Mouse (Mus musculus) heart, embryonic 15.5 days (tissue): ENCODE results near the gene Ankrd50. TPM values are rescaled to one million over a fixed set of nuclear protein-coding genes. Genes with fewer than 3 reads are reported as not detected.

Experiments
- ATAC-seq: fragments of 200-750 bp; cut with Nextera tagmentation; replicated peaks from 2 replicates; pipeline ENCODE4 v1.8.0; 2017; ENCODE audit warnings: low read depth, moderate TSS enrichment; ENCODE audit not compliant: insufficient number of reproducible peaks, insufficient read depth, low FRiP score
- H3K27ac ChIP-seq: fragments of 300-500 bp; sonication (generic); 2 replicates; pipeline ENCODE4 v1.5.1; 2015; ENCODE audit warnings: mild to moderate bottlenecking, inconsistent platforms
- H3K27me3 ChIP-seq: fragments of 300-500 bp; sonication (generic); 2 replicates; pipeline ENCODE4 v1.6.1; 2015; ENCODE audit warnings: inconsistent platforms
- H3K36me3 ChIP-seq: fragments of 300-500 bp; sonication (generic); 2 replicates; pipeline ENCODE4 v1.6.1; 2015; ENCODE audit warnings: mild to moderate bottlenecking, inconsistent platforms
- H3K4me1 ChIP-seq: fragments of 300-500 bp; sonication (generic); replicated peaks from 2 replicates; pipeline ENCODE4 v1.6.1; 2015; ENCODE audit warnings: inconsistent platforms
- H3K4me2 ChIP-seq: fragments of 300-500 bp; sonication (generic); 2 replicates; pipeline ENCODE4 v1.6.1; 2015; ENCODE audit warnings: inconsistent platforms, mild to moderate bottlenecking, moderate library complexity
- H3K4me3 ChIP-seq: fragments of 300-500 bp; sonication (generic); 2 replicates; pipeline ENCODE4 v1.5.1; 2015; ENCODE audit warnings: mild to moderate bottlenecking, inconsistent platforms
- H3K9ac ChIP-seq: fragments of 300-500 bp; sonication (generic); 2 replicates; pipeline ENCODE4 v1.6.1; 2015; ENCODE audit warnings: mild to moderate bottlenecking, inconsistent platforms
- H3K9me3 ChIP-seq: fragments of 300-500 bp; sonication (generic); replicated peaks from 2 replicates; pipeline ENCODE4 v1.6.1; 2016; ENCODE audit warnings: inconsistent platforms
- WGBS: fragments of 180-500 bp; shearing (Covaris S2); methylation state at CpG from one replicate; pipeline ENCODE4 v1.1.7; 2015; ENCODE audit warnings: mixed read lengths; 5-methylcytosine and 5-hydroxymethylcytosine counted together
- polyA plus RNA-seq: library from polyadenylated mRNA; unstranded; fragments of >200 nt; fragmentation: Nextera tagmentation; extraction: Ambion mirVana; gene quantifications from 2 replicates; pipeline ENCODE4 v1.2.1, GENCODE M21; 2015

The Ankrd50 gene
- polyA plus RNA-seq, 1 experiment from 2014 or later = 15.1 TPM

DNA sequence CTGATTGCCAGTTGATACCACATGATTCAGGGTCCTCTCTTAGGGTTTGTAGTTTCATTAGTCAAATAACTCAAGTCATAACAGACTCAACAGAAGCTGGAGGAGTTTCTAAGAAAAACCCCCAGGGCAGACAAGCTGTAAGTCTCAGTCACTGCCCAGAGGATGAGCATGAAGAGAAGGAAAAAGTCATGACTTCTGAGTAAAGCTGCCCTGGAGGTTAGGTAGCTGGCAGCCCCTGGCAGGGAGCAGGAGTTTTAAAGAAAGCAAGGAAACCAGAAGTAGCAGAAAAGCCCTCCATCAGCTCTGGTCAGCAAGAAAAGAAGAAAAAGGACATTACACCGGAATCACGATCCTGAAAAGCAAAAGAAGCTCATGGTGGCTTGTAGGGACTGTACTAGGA is 50.2 kb downstream of the Ankrd50 start:
- ATAC-seq = no peak
- no peaks in the 10 kb centered on the region for H3K27me3 ChIP-seq
- no peaks in the 10 kb centered on the region for H3K9me3 ChIP-seq
- H3K27ac ChIP-seq = no peak overlapping the region
- H3K4me3 ChIP-seq = no peak overlapping the region
- no peaks in the 10 kb centered on the region for H3K36me3 ChIP-seq
- no peak overlapping the region for H3K4me2 ChIP-seq
- WGBS = 88% methylated on average over 2 of the region's 2 CpGs
- peaks cover 2% of the 10 kb centered on the region; the same call in 1 of the 2 replicates for H3K4me1 ChIP-seq
- H3K9ac ChIP-seq = no peak overlapping the region

- Histone ChIP-seq H3K36me3 (no peaks in the 10 kb centered on the region), H3K27ac (no peak overlapping the region), H3K4me1 (peaks cover 2% of the 10 kb centered on the region; the same call in 1 of the 2 replicates), H3K4me2 (no peak overlapping the region), H3K4me3 (no peak overlapping the region), H3K9ac (no peak overlapping the region), H3K27me3 (no peaks in the 10 kb centered on the region), H3K9me3 (no peaks in the 10 kb centered on the region)
- no peak for ATAC-seq
- WGBS = 27% methylated on average over 11 of the region's 11 CpGs
Measured at GRCm38 (mm10) chr3:38433495-38434464, 50.9 kb downstream of the Ankrd50 start.

DNA sequence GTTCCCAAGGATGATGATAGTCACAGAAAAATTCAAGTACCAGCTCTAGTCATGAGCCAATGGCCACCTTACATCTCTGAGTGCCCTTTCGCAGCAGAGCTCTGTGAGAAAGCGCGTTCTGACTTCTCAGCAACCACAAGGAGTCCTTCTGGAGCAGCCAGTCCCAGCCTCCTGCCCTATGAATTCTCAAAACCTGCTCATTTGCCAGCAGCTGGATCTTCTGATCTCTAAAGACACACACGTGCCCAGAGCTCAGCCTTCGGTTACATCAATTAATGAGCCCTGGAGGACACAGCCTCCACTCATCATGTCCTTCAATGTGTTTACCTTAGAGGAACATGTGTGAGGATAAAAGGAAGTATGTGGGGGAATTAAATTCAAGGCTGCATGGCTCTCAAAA is 53.2 kb downstream of the Ankrd50 start:
- no peak overlapping the region for H3K4me2 ChIP-seq
- no peak for ATAC-seq
- H3K27ac ChIP-seq = no peak overlapping the region
- 86% methylated on average over 5 of the region's 5 CpGs for WGBS
- H3K27me3 ChIP-seq = no peaks in the 10 kb centered on the region
- no peak overlapping the region for H3K4me3 ChIP-seq
- peaks cover 2% of the 10 kb centered on the region; the same call in 1 of the 2 replicates for H3K4me1 ChIP-seq
- H3K9ac ChIP-seq = no peak overlapping the region
- H3K36me3 ChIP-seq = no peaks in the 10 kb centered on the region
- H3K9me3 ChIP-seq = no peaks in the 10 kb centered on the region

DNA sequence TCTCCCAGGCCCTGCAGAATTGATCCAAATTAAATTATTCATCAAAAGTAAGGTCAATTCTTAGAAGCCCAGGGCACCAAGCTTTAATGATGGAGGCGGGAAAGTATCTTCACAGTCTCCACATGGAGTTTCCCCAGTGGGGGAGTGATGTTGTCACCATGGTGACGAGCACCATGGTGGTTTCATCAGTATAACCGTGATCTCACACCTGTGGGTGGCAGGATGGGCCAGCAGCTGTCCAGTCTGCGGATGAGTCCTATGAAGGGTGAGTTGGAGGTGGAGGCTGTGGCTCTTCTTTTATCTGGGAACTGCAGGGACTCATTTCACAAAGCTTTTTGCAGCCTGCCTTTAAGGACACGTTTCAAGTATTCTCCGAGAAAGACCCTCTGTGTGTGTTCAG is 53.6 kb downstream of the Ankrd50 start:
- 84% methylated on average over 6 of the region's 6 CpGs for WGBS
- Histone ChIP-seq H3K4me2 (no peak overlapping the region), H3K36me3 (no peaks in the 10 kb centered on the region), H3K9ac (no peak overlapping the region), H3K27me3 (no peaks in the 10 kb centered on the region), H3K27ac (no peak overlapping the region), H3K9me3 (no peaks in the 10 kb centered on the region), H3K4me3 (no peak overlapping the region), H3K4me1 (peaks cover 2% of the 10 kb centered on the region; the same call in 1 of the 2 replicates)
- ATAC-seq = no peak

DNA sequence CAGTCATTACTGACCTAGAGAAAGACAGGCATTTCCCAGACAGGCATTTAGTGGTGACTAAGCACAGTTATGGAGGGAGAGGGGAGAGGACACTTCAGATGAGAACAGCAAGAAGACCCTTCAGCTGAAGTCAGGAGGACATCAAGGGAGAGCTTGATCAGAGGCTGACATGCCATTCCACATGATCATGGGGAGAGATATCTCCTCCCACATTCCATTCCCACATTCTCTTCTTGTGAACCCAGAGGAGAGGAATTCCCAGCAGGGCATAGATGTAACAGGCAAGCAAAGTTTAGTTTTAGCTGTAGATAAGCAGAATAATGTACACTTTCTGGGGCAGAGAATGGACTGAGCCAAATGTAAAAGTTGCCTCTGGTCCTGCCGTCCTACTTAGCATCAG is 57.4 kb downstream of the Ankrd50 start:
- Histone ChIP-seq H3K9ac (no peak overlapping the region), H3K9me3 (no peaks in the 10 kb centered on the region), H3K27ac (no peak overlapping the region), H3K36me3 (no peaks in the 10 kb centered on the region), H3K4me2 (no peak overlapping the region), H3K4me3 (no peak overlapping the region), H3K27me3 (no peaks in the 10 kb centered on the region), H3K4me1 (no peaks in the 10 kb centered on the region)
- WGBS = 43% methylated on average over 1 of the region's 1 CpGs
- no peak for ATAC-seq

GRCm38 (mm10) chr3:38423966-38424365 is 60.7 kb downstream of the Ankrd50 start:
- 0 out of 2 replicates have a peak, but pooled peaks have one; percentile 43 for ATAC-seq
- 42% methylated on average over 4 of the region's 4 CpGs for WGBS

GRCm38 (mm10) chr3:38419896-38420295 is 64.7 kb downstream of the Ankrd50 start:
- Histone ChIP-seq H3K27ac (no peak overlapping the region), H3K9ac (no peak overlapping the region), H3K4me2 (no peak overlapping the region), H3K9me3 (no peaks in the 10 kb centered on the region), H3K4me1 (no peaks in the 10 kb centered on the region), H3K36me3 (no peaks in the 10 kb centered on the region), H3K4me3 (no peak overlapping the region), H3K27me3 (no peaks in the 10 kb centered on the region)
- ATAC-seq = no peak
- 79% methylated on average over 3 of the region's 3 CpGs for WGBS

More at GRCm38 (mm10) chr3:38423966-38424365, 60.7 kb downstream of the Ankrd50 start:
- Histone ChIP-seq H3K4me3 (no peak overlapping the region), H3K36me3 (no peaks in the 10 kb centered on the region), H3K9ac (no peak overlapping the region), H3K4me2 (no peak overlapping the region), H3K27me3 (no peaks in the 10 kb centered on the region), H3K9me3 (no peaks in the 10 kb centered on the region), H3K27ac (no peak overlapping the region), H3K4me1 (no peaks in the 10 kb centered on the region)

DNA sequence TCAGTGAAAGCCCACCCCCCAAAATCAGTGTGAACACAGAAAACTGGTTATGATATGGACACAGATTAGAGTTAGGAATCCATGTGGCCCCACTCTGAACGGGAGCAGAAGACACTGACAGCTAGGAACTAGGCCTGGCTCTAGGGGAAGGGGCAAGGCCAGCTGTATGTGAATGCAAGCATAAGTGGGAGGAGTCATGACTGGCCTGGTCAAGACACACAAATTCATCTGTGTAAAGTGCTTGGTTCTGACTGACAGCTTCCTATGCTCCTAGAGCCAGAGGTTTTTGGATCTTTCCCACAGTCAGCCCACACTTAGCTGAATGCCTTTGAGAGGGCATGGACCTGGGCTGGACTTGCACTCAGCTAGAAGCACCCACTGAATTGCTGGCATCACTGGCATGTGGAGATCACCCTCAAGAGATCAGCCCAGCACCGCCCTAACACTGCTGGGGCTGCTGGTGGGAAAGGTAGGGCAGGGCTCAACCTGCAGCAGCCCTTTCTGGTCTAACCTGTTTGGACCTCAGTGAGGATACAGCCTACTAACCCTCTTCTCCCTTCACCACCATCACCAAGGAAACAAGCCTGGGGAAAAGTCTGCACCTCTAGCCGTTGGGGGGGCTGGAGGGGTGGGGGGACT is 69.2 kb downstream of the Ankrd50 start:
- Histone ChIP-seq H3K4me3 (no peak overlapping the region), H3K27ac (no peak overlapping the region), H3K36me3 (no peaks in the 10 kb centered on the region), H3K9ac (no peak overlapping the region), H3K9me3 (no peaks in the 10 kb centered on the region), H3K27me3 (no peaks in the 10 kb centered on the region), H3K4me1 (no peaks in the 10 kb centered on the region), H3K4me2 (no peak overlapping the region)
- 46% methylated on average over 3 of the region's 3 CpGs for WGBS
- ATAC-seq = no peak
